Mouse (Mus musculus): ENCODE results near the gene Azgp1. TPM values are rescaled to one million over a fixed set of nuclear protein-coding genes. Genes with fewer than 3 reads are reported as not detected.
"Not testable (repeated sequence)": the region's sequence is repeated elsewhere in the genome, so short reads cannot be mapped to it uniquely, and the experiment has no call there.

The Azgp1 gene
- total RNA-seq, 2 experiments from 2014 or later, result 0.37 to 1.2 TPM

DNA sequence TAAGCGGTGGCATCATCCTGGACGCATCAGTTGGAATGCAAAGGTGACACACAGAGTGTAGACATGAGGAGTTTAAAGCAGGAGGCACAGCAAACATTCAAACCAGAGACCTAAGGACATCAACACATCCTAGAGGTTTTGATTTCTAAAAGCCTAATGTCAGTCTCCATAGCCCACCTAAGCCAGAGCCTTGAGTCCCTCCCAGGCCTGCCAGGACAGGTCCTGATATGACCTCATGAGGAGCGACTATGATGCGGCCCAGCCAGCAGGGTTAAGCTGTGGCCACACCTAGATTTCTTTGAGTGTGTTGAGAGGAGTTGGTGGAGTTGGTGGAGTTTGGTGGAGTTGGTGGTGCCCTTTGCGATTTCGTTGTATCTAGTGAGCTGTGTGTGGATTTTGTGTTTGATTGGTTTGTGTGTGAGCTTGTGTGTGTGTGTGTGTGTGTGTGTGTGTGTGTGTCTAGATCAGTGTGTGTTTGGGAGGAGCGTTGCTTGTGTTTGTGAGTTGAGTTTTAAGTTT, 39.7 kb downstream of the Azgp1 start, which contains the start of the genes Smok3a and Smok3b:
Gene Smok3a, plus strand, starts transcription at position 301 of the 519 bp plus-strand sequence.
Gene Smok3b, plus strand, starts transcription at position 469 of the 519 bp plus-strand sequence.
- DNase-seq (ENCODE audit: low spot score in 2 of 2), result not testable (repeated sequence)

Other genes starting within 250 kb of the Azgp1 start
- 1 to 10 TPM in 1 of 2 experiments, under 1 TPM in 1; 0.73 to 1.2 TPM for gene Nyap1, start 239.9 kb upstream of the Azgp1 start, total RNA-seq (2021)
- 100 to 1,000 TPM; 162 to 187 TPM for gene Tsc22d4, start 235.8 kb upstream of the Azgp1 start, total RNA-seq (2021)
- gene Ppp1r35, start 202.7 kb upstream of the Azgp1 start, total RNA-seq (2021), result 10 to 100 TPM; 14.5 to 15.8 TPM
- gene Mepce, start 193.9 kb upstream of the Azgp1 start, total RNA-seq (2021), result 10 to 100 TPM; 25.0 to 34.2 TPM
- 1 to 10 TPM; 4.3 to 5.6 TPM for gene Zcwpw1, start 193.7 kb upstream of the Azgp1 start, total RNA-seq (2021)
- 1 to 10 TPM; 1.7 to 2.4 TPM for gene Pilra, start 145.2 kb upstream of the Azgp1 start, total RNA-seq (2021)
- gene Pilrb1, start 123.4 kb upstream of the Azgp1 start, total RNA-seq (2021), result under 1 TPM; 0.59 to 0.98 TPM
- gene Pilrb2, start 109.7 kb upstream of the Azgp1 start, total RNA-seq (2021), result 1 to 10 TPM in 1 of 2 experiments, under 1 TPM in 1; 0.69 to 1.1 TPM
- gene Cyp3a13, start 59.9 kb upstream of the Azgp1 start, total RNA-seq (2021), result under 1 TPM in 1 of 2 experiments, not detected in 1; 0.10 TPM
- gene Gjc3, start 18.4 kb upstream of the Azgp1 start, total RNA-seq (2021), result 10 to 100 TPM in 1 of 2 experiments, 1 to 10 TPM in 1; 8.1 to 10.3 TPM
- not detected for gene Smok3a, start 39.7 kb downstream of the Azgp1 start, total RNA-seq (2021)
- gene Smok3b, start 39.9 kb downstream of the Azgp1 start, total RNA-seq (2021), result not detected
- gene Smok3c, start 71.7 kb downstream of the Azgp1 start, total RNA-seq (2021), result not detected
- 10 to 100 TPM; 18.7 to 19.4 TPM for gene Zkscan1, start 103.6 kb downstream of the Azgp1 start, total RNA-seq (2021)
- gene Zscan21, start 135.4 kb downstream of the Azgp1 start, total RNA-seq (2021), result 10 to 100 TPM; 19.6 to 23.0 TPM
- gene Zfp113, start 174.2 kb downstream of the Azgp1 start, total RNA-seq (2021), result 10 to 100 TPM in 1 of 2 experiments, 1 to 10 TPM in 1; 9.9 to 10.3 TPM
- gene Cops6, start 179.6 kb downstream of the Azgp1 start, total RNA-seq (2021), result 100 to 1,000 TPM; 141 to 142 TPM
- gene Ap4m1, start 190.5 kb downstream of the Azgp1 start, total RNA-seq (2021), result 10 to 100 TPM; 22.1 to 24.1 TPM
- 10 to 100 TPM; 48.6 to 51.9 TPM for gene Mcm7, start 190.9 kb downstream of the Azgp1 start, total RNA-seq (2021)
- gene Taf6, start 205.9 kb downstream of the Azgp1 start, total RNA-seq (2021), result 10 to 100 TPM; 31.0 to 33.6 TPM
- 10 to 100 TPM; 18.9 to 19.9 TPM for gene Cnpy4, start 206.0 kb downstream of the Azgp1 start, total RNA-seq (2021)
- 1 to 10 TPM; 5.6 to 5.7 TPM for gene Mblac1, start 212.8 kb downstream of the Azgp1 start, total RNA-seq (2021)
- gene Nxpe5, start 244.4 kb downstream of the Azgp1 start, total RNA-seq (2021), result 1 to 10 TPM; 2.3 to 2.4 TPM

All from gastrocnemius, postnatal 4 days (tissue).